Mouse (Mus musculus) layer of hippocampus, postnatal 25 days (tissue): ENCODE results near the gene Slfn5. TPM values are rescaled to one million over a fixed set of nuclear protein-coding genes. Genes with fewer than 3 reads are reported as not detected.
"Not testable (repeated sequence)": the region's sequence is repeated elsewhere in the genome, so short reads cannot be mapped to it uniquely, and the experiment has no call there.

Source experiments
- DNase-seq, 2 experiments: peaks; one replicate each; pipeline ENCODE4 v3.0.0; 2022; ENCODE audit warnings: mixed read lengths in 2 of 2, low spot score in 1 of 2; ENCODE audit errors: extremely low spot score in 1 of 2
- total RNA-seq, 2 experiments: library from RNA; stranded (reverse); gene quantifications; 2 replicates each; pipeline ENCODE4 v1.2.3; 2021

Slfn5 gene
- total RNA-seq = 1 to 10 TPM; 3.0 to 3.4 TPM

- no peak for DNase-seq
These were observed at the start of gene Slfn5 for GRCm38 (mm10) chr11:82950736-82951481. Gene Slfn5, plus strand, starts transcription at chr11:82951349.

- DNase-seq = no peak
These were observed 49.4 kb upstream of the Slfn5 start for GRCm38 (mm10) chr11:82901606-82902310.

- DNase-seq = no peak
These were observed 46.2 kb upstream of the Slfn5 start for GRCm38 (mm10) chr11:82904952-82905351.

- no peak for DNase-seq
These were observed 45.3 kb upstream of the Slfn5 start for GRCm38 (mm10) chr11:82905816-82906215.

- peak; percentile 92 to 99 for DNase-seq
These were observed 43.2 kb upstream of the Slfn5 start, which contains the start of gene Nle1 for GRCm38 (mm10) chr11:82907651-82908607. Gene Nle1, minus strand, starts transcription at chr11:82908411.

GRCm38 (mm10) chr11:82908608-82908989 is 42.5 kb upstream of the Slfn5 start:
- DNase-seq = no peak

- DNase-seq = no peak
These were observed 40.9 kb upstream of the Slfn5 start, which contains the start of gene Unc45b for GRCm38 (mm10) chr11:82910250-82910649. Gene Unc45b, plus strand, starts transcription at chr11:82910550.

GRCm38 (mm10) chr11:82910679-82911389 is 40.3 kb upstream of the Slfn5 start:
- DNase-seq = no peak

GRCm38 (mm10) chr11:82914711-82915352 is 36.3 kb upstream of the Slfn5 start:
- peak; percentile 49 to 85 for DNase-seq

GRCm38 (mm10) chr11:82920768-82921167 is 30.4 kb upstream of the Slfn5 start:
- DNase-seq = no peak

- no peak for DNase-seq
These were observed 29.5 kb upstream of the Slfn5 start for GRCm38 (mm10) chr11:82921691-82922090.

- DNase-seq = not testable (repeated sequence)
These were observed 27.2 kb upstream of the Slfn5 start for GRCm38 (mm10) chr11:82923910-82924309.

- DNase-seq = no peak
These were observed 22.1 kb upstream of the Slfn5 start for GRCm38 (mm10) chr11:82928897-82929632.

- no peak for DNase-seq
These were observed 21.6 kb upstream of the Slfn5 start for GRCm38 (mm10) chr11:82929633-82929950.

- DNase-seq = not testable (repeated sequence)
These were observed 20.7 kb upstream of the Slfn5 start for GRCm38 (mm10) chr11:82930391-82930955.

- DNase-seq = not testable (repeated sequence)
These were observed 20.0 kb upstream of the Slfn5 start for GRCm38 (mm10) chr11:82931161-82931560.

GRCm38 (mm10) chr11:82931671-82932450 is 19.3 kb upstream of the Slfn5 start:
- not testable (repeated sequence) for DNase-seq

- DNase-seq = no peak
These were observed 18.0 kb upstream of the Slfn5 start for GRCm38 (mm10) chr11:82933186-82933585.
